ENCODE assay signal across 14 mouse cellular contexts in the genomic region with DNA sequence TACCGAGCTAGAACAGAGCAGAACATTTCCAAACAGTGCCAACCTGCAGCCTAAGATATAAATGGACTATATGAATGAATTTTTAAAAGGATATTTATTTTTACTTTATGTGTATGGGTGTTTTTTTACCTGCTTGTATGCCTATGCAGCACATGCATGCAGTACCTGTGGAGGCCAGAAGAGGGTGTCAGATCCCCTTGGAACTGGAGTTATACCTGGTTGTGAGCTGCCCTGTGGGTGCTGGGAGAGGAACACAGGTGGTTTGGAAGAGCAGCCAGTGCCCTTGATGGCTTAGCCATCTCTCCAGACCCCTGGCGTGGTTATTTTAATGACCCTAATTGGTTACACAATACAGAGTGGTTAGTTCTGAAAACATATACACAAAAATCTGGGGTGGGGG.
DNase-seq lines count a peak whose midpoint lies in the region; ATAC-seq and TF ChIP-seq lines count a peak whose summit lies in the region.
"Had no signal": no experiment of that assay in that cellular context is flagged by ENCODE, and none has a peak within 500 bp of the region (broad histone marks: within the 10 kb centered on the region; RNA-seq: fewer than 3 reads in every experiment).

No protein-coding gene starts in this region.

- H3K79me2 ChIP-seq in MEL (ENCODE audit: control insufficient read depth, insufficient read depth, low read length, poor library complexity): no peaks in the 10 kb centered on the region

- no peak overlapping the region for H3K27ac ChIP-seq in liver, postnatal 0 days (ENCODE audit: low read depth)
- H3K27ac ChIP-seq in liver, embryonic 11.5 days (ENCODE audit: low read depth, low read length): no peak overlapping the region
- H3K27ac ChIP-seq in MEL (ENCODE audit: control insufficient read depth, low read depth, low read length): no peak overlapping the region
- H3K27ac ChIP-seq in forebrain, embryonic 11.5 days (ENCODE audit: low read depth, low read length): no peak overlapping the region
- H3K27ac ChIP-seq: forebrain, embryonic 15.5 days; hindbrain, embryonic 15.5 days had no signal

- no peaks in the 10 kb centered on the region for H3K36me3 ChIP-seq in liver, postnatal 0 days (replicated peaks; ENCODE audit: insufficient read depth, low read length)
- H3K36me3 ChIP-seq in liver, embryonic 11.5 days (ENCODE audit: control insufficient read depth, insufficient read depth, low read length): no peaks in the 10 kb centered on the region
- no peaks in the 10 kb centered on the region for H3K36me3 ChIP-seq in MEL (ENCODE audit: control insufficient read depth in 1 of 2, insufficient read depth in 2 of 2, low read length in 2 of 2)
- no peaks in the 10 kb centered on the region for H3K36me3 ChIP-seq in forebrain, embryonic 11.5 days (ENCODE audit: control insufficient read depth, insufficient read depth, low read length)
- H3K36me3 ChIP-seq: forebrain, embryonic 15.5 days; hindbrain, embryonic 15.5 days had no signal

- no peak overlapping the region for H3K9ac ChIP-seq in liver, postnatal 0 days (replicated peaks)
- H3K9ac ChIP-seq in liver, embryonic 11.5 days (ENCODE audit: low read depth, low read length): no peak overlapping the region
- no peak overlapping the region for H3K9ac ChIP-seq in MEL (ENCODE audit: control insufficient read depth, low read depth, low read length, poor library complexity, severe bottlenecking)
- H3K9ac ChIP-seq in forebrain, embryonic 11.5 days (ENCODE audit: low read length): no peak overlapping the region
- H3K9ac ChIP-seq: forebrain, embryonic 15.5 days; hindbrain, embryonic 15.5 days had no signal

- peak; percentile 70 for DNase-seq in heart, adult 11 months
- DNase-seq in heart, postnatal 25 days (ENCODE audit: low spot score): no peak
- no peak for DNase-seq in liver, postnatal 0 days
- DNase-seq in liver, embryonic 11.5 days (ENCODE audit: low spot score): no peak
- DNase-seq in MEL (ENCODE audit: low read depth, low spot score): peak; percentile 1
- DNase-seq in testis, postnatal 14 days (ENCODE audit: low spot score): peak; percentile 27
- DNase-seq in heart, adult 8-10 months (ENCODE audit: low spot score): no peak
- no peak for DNase-seq in forebrain, embryonic 11.5 days (ENCODE audit: low spot score)
- DNase-seq: adrenal gland, adult 8-10 months; cerebellum, adult 8-10 months; heart, adult 18-20 months; layer of hippocampus, adult 9-11 months had no signal

- no peaks in the 10 kb centered on the region for H3K27me3 ChIP-seq in liver, postnatal 0 days (ENCODE audit: insufficient read depth, low read length)
- H3K27me3 ChIP-seq in liver, embryonic 11.5 days (replicated peaks; ENCODE audit: control insufficient read depth, insufficient read depth, low read length): no peaks in the 10 kb centered on the region
- no peaks in the 10 kb centered on the region for H3K27me3 ChIP-seq in MEL (ENCODE audit: control insufficient read depth in 1 of 2, insufficient read depth in 2 of 2, low read length in 2 of 2)
- H3K27me3 ChIP-seq in forebrain, embryonic 11.5 days (ENCODE audit: control insufficient read depth, insufficient read depth, low read length): no peaks in the 10 kb centered on the region
- H3K27me3 ChIP-seq: forebrain, embryonic 15.5 days; hindbrain, embryonic 15.5 days had no signal

- TF ChIP-seq RAD21 in MEL (IDR thresholded peaks at IDR 0.05; ENCODE audit: low read depth, low read length): no peak

- no peaks in the 10 kb centered on the region for H3K4me1 ChIP-seq in liver, postnatal 0 days (ENCODE audit: insufficient read depth)
- H3K4me1 ChIP-seq in liver, embryonic 11.5 days (replicated peaks; ENCODE audit: control insufficient read depth, insufficient read depth, low read length): no peaks in the 10 kb centered on the region
- H3K4me1 ChIP-seq in MEL (ENCODE audit: control insufficient read depth in 1 of 2, insufficient read depth in 2 of 2, low read length in 2 of 2): no peaks in the 10 kb centered on the region
- H3K4me1 ChIP-seq in forebrain, embryonic 11.5 days (replicated peaks; ENCODE audit: control insufficient read depth, insufficient read depth, low read length): no peaks in the 10 kb centered on the region; the same call in 1 of the 2 replicates
- H3K4me1 ChIP-seq: hindbrain, embryonic 15.5 days had no signal

- no peak for TF ChIP-seq EP300 in liver, postnatal 0 days (IDR thresholded peaks at IDR 0.05; ENCODE audit: low read depth)
- TF ChIP-seq EP300 in MEL (IDR thresholded peaks at IDR 0.05; ENCODE audit: low read depth in 1 of 2, low read length in 2 of 2): no peak

- H3K9me3 ChIP-seq in liver, postnatal 0 days (ENCODE audit: low read length): no peaks in the 10 kb centered on the region
- H3K9me3 ChIP-seq in liver, embryonic 11.5 days (ENCODE audit: control insufficient read depth, low read length): no peaks in the 10 kb centered on the region
- H3K9me3 ChIP-seq in MEL (replicated peaks; ENCODE audit: insufficient read depth, low read length): no peaks in the 10 kb centered on the region
- no peaks in the 10 kb centered on the region for H3K9me3 ChIP-seq in forebrain, embryonic 11.5 days (ENCODE audit: control insufficient read depth, low read length)
- H3K9me3 ChIP-seq: forebrain, embryonic 15.5 days; hindbrain, embryonic 15.5 days had no signal

- H3K4me2 ChIP-seq in liver, postnatal 0 days (ENCODE audit: low read depth, low read length): no peak overlapping the region
- no peak overlapping the region for H3K4me2 ChIP-seq in liver, embryonic 11.5 days
- no peak overlapping the region for H3K4me2 ChIP-seq in forebrain, embryonic 11.5 days (ENCODE audit: low read depth, low read length, severe bottlenecking)
- H3K4me2 ChIP-seq: forebrain, embryonic 15.5 days; hindbrain, embryonic 15.5 days had no signal

- no peak for TF ChIP-seq POLR2A in MEL (IDR thresholded peaks at IDR 0.05; ENCODE audit: control insufficient read depth in 1 of 2, insufficient read depth in 1 of 2, low read depth in 1 of 2, low read length in 2 of 2, poor library complexity in 1 of 2)

- H3K4me3 ChIP-seq in liver, postnatal 0 days (ENCODE audit: low read depth, low read length): no peak overlapping the region
- H3K4me3 ChIP-seq in liver, embryonic 11.5 days (ENCODE audit: low read depth, low read length): no peak overlapping the region
- no peak overlapping the region for H3K4me3 ChIP-seq in MEL (ENCODE audit: control insufficient read depth in 1 of 2, insufficient read depth in 1 of 2, low read depth in 2 of 2, low read length in 2 of 2)
- H3K4me3 ChIP-seq in forebrain, embryonic 11.5 days (ENCODE audit: low read depth, low read length): no peak overlapping the region
- H3K4me3 ChIP-seq: forebrain, embryonic 15.5 days; hindbrain, embryonic 15.5 days had no signal

- no peak for ATAC-seq in liver, postnatal 0 days
- ATAC-seq in liver, embryonic 11.5 days (replicated peaks; ENCODE audit: low FRiP score): no peak
- ATAC-seq in forebrain, embryonic 11.5 days (replicated peaks; ENCODE audit: low FRiP score): no peak
- ATAC-seq: forebrain, embryonic 15.5 days had no signal

- intact Hi-C loops in heart, postnatal 25 days (cut with DNase I): no loop called here

- WGBS in liver, postnatal 0 days (ENCODE audit: insufficient replicate concordance): 81% methylated on average over 2 of the region's 2 CpGs
- 73% methylated on average over 2 of the region's 2 CpGs for WGBS in liver, embryonic 11.5 days
- WGBS in forebrain, embryonic 11.5 days: 89% methylated on average over 2 of the region's 2 CpGs

- peak; percentile 52 for TF ChIP-seq CTCF in liver, postnatal 0 days (IDR thresholded peaks at IDR 0.05; ENCODE audit: low read depth)
- TF ChIP-seq CTCF in MEL (IDR thresholded peaks at IDR 0.05 in 2 of 3, conservative IDR thresholded peaks at IDR 0.05 in 1 of 3; ENCODE audit: control insufficient read depth in 1 of 3, insufficient read depth in 1 of 3, low read depth in 2 of 3, low read length in 3 of 3, poor library complexity in 1 of 3, severe bottlenecking in 1 of 3): peak in 1 of 3 experiments; percentile 8; a peak in 1 of 6 replicates

TF ChIP-seq in MEL, 35 proteins besides CTCF, POLR2A, EP300 and RAD21:
- TF ChIP-seq MYB (IDR thresholded peaks at IDR 0.05; ENCODE audit: low read depth, low read length) (no peak), MAX (IDR thresholded peaks at IDR 0.05; ENCODE audit: low read length) (no peak), MAFK (IDR thresholded peaks at IDR 0.05; ENCODE audit: borderline replicate concordance, low read depth, low read length) (no peak), TBP (IDR thresholded peaks at IDR 0.05; ENCODE audit: low read depth, low read length) (no peak), KAT2A (conservative IDR thresholded peaks at IDR 0.05; ENCODE audit: low read depth, low read length) (no peak), ETS1 (IDR thresholded peaks at IDR 0.05; ENCODE audit: low read depth, low read length) (no peak), RCOR1 (IDR thresholded peaks at IDR 0.05; ENCODE audit: low read depth, low read length) (no peak), MAZ (IDR thresholded peaks at IDR 0.05; ENCODE audit: low read depth, low read length) (no peak), UBTF (IDR thresholded peaks at IDR 0.05; ENCODE audit: borderline replicate concordance, insufficient read depth, low read depth, low read length) (no peak), GATA1 (IDR thresholded peaks at IDR 0.05; ENCODE audit: low read depth, low read length) (no peak), HCFC1 (IDR thresholded peaks at IDR 0.05; ENCODE audit: low read depth, low read length) (no peak), ZMIZ1 (IDR thresholded peaks at IDR 0.05; ENCODE audit: low read depth, low read length) (no peak), JUND (IDR thresholded peaks at IDR 0.05; ENCODE audit: low read depth, low read length) (no peak), ZKSCAN1 (IDR thresholded peaks at IDR 0.05; ENCODE audit: low read depth, low read length) (no peak), ELF1 (IDR thresholded peaks at IDR 0.05; ENCODE audit: low read depth, low read length) (no peak), MEF2A (IDR thresholded peaks at IDR 0.05; ENCODE audit: extremely low read depth, insufficient replicate concordance, low read depth, low read length, poor library complexity, severe bottlenecking) (no peak), NELFE (IDR thresholded peaks at IDR 0.05; ENCODE audit: low read depth, low read length) (no peak)

Comparison
In these comparisons a context has a peak if more than half of its experiments do, and no peak if none do; other contexts are left out.
1. DNase-seq: peak in heart, adult 11 months (single experiment), MEL (single experiment) and testis, postnatal 14 days (single experiment); none in heart, postnatal 25 days (single experiment), liver, postnatal 0 days (single experiment), liver, embryonic 11.5 days (single experiment), heart, adult 8-10 months (single experiment) and forebrain, embryonic 11.5 days (single experiment).